ENCODE assay signal across 10 mouse cellular contexts in the genomic region with DNA sequence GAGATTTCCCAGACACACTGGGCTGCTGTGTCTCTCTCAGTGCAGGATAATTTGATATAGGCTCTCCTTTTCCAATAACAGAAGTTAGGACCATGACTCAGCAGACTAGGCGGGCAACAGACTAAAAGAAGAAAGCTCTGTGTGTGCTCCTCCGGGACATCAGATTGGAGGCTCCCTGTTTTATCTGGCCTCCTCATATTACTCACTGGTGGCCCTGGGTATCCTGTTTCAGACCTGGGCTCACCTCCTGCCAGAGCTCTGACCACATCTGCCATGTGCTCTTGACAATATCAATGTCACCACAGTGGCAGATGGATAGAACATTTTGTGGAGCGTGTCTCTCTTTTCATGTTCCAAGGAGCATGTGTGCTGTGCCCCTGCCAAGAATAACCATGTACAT.
DNase-seq lines count a peak whose midpoint lies in the region; ATAC-seq and TF ChIP-seq lines count a peak whose summit lies in the region.
"Had no signal": no experiment of that assay in that cellular context is flagged by ENCODE, and none has a peak within 500 bp of the region (broad histone marks: within the 10 kb centered on the region; RNA-seq: fewer than 3 reads in every experiment).

No protein-coding gene starts in this region.

- no peaks in the 10 kb centered on the region for H3K27me3 ChIP-seq in intestine, embryonic 14.5 days (replicated peaks; ENCODE audit: control insufficient read depth, insufficient read depth, low read length)
- no peaks in the 10 kb centered on the region for H3K27me3 ChIP-seq in intestine, postnatal 0 days (replicated peaks; ENCODE audit: control insufficient read depth, insufficient read depth, low read length)
- H3K27me3 ChIP-seq in limb, embryonic 11.5 days (ENCODE audit: control insufficient read depth, insufficient read depth, low read length): no peaks in the 10 kb centered on the region
- H3K27me3 ChIP-seq: megakaryocyte, embryonic 14.5 days had no signal

- no peak overlapping the region for H3K4me2 ChIP-seq in intestine, embryonic 14.5 days (ENCODE audit: low read length)
- no peak overlapping the region for H3K4me2 ChIP-seq in intestine, postnatal 0 days (replicated peaks; ENCODE audit: low read depth)
- H3K4me2 ChIP-seq in limb, embryonic 11.5 days (ENCODE audit: low read depth, severe bottlenecking): no peak overlapping the region

- no peak overlapping the region for H3K9ac ChIP-seq in intestine, embryonic 14.5 days (ENCODE audit: low read length)
- H3K9ac ChIP-seq in intestine, postnatal 0 days (ENCODE audit: low read depth, low read length): no peak overlapping the region
- no peak overlapping the region for H3K9ac ChIP-seq in limb, embryonic 11.5 days (ENCODE audit: low read length)

- ATAC-seq in intestine, embryonic 14.5 days (replicated peaks; ENCODE audit: low FRiP score, low TSS enrichment, low read depth): peak; percentile 82
- no peak for ATAC-seq in intestine, postnatal 0 days
- ATAC-seq in limb, embryonic 11.5 days (ENCODE audit: insufficient number of reproducible peaks, low FRiP score, low TSS enrichment, low read depth): no peak
- ATAC-seq: forebrain, embryonic 16.5 days had no signal

- no peak overlapping the region for H3K4me3 ChIP-seq in intestine, embryonic 14.5 days (ENCODE audit: low read depth, low read length)
- H3K4me3 ChIP-seq in intestine, postnatal 0 days (ENCODE audit: low read depth, low read length): no peak overlapping the region
- H3K4me3 ChIP-seq in limb, embryonic 11.5 days (ENCODE audit: low read depth, low read length): no peak overlapping the region
- H3K4me3 ChIP-seq: megakaryocyte, embryonic 14.5 days had no signal

- H3K36me3 ChIP-seq in intestine, embryonic 14.5 days (ENCODE audit: control insufficient read depth, insufficient read depth, low read length): no peaks in the 10 kb centered on the region
- H3K36me3 ChIP-seq in intestine, postnatal 0 days (ENCODE audit: control insufficient read depth, insufficient read depth): no peaks in the 10 kb centered on the region
- no peaks in the 10 kb centered on the region for H3K36me3 ChIP-seq in limb, embryonic 11.5 days (ENCODE audit: control insufficient read depth, insufficient read depth, low read length)

- H3K4me1 ChIP-seq in intestine, embryonic 14.5 days (replicated peaks; ENCODE audit: control insufficient read depth, insufficient read depth, low read length): no peaks in the 10 kb centered on the region
- H3K4me1 ChIP-seq in intestine, postnatal 0 days (replicated peaks; ENCODE audit: control insufficient read depth, insufficient read depth, low read length): no peaks in the 10 kb centered on the region
- peaks cover 5% of the 10 kb centered on the region; the same call in 1 of the 2 replicates for H3K4me1 ChIP-seq in limb, embryonic 11.5 days (ENCODE audit: control insufficient read depth, insufficient read depth, low read length)

- H3K27ac ChIP-seq in intestine, embryonic 14.5 days (ENCODE audit: low read depth): no peak overlapping the region
- no peak overlapping the region for H3K27ac ChIP-seq in intestine, postnatal 0 days (ENCODE audit: low read depth, low read length)
- H3K27ac ChIP-seq in limb, embryonic 11.5 days (replicated peaks; ENCODE audit: low read depth, low read length): no peak overlapping the region

- WGBS in intestine, embryonic 14.5 days: 23% methylated on average over 3 of the region's 3 CpGs
- WGBS in intestine, postnatal 0 days: 59% methylated on average over 3 of the region's 3 CpGs
- WGBS in limb, embryonic 11.5 days: 26% methylated on average over 3 of the region's 3 CpGs

- H3K9me3 ChIP-seq in intestine, embryonic 14.5 days (ENCODE audit: control insufficient read depth, low read length): no peaks in the 10 kb centered on the region
- no peaks in the 10 kb centered on the region for H3K9me3 ChIP-seq in intestine, postnatal 0 days (ENCODE audit: control insufficient read depth)
- no peaks in the 10 kb centered on the region for H3K9me3 ChIP-seq in limb, embryonic 11.5 days (ENCODE audit: control insufficient read depth, low read length)

- DNase-seq in intestine, embryonic 14.5 days (ENCODE audit: low spot score): no peak
- peak; percentile 56 for DNase-seq in embryo, embryonic 10.5 days (ENCODE audit: low spot score)
- peak; percentile 50 for DNase-seq in heart, adult 8-10 months (ENCODE audit: low spot score)
- DNase-seq in limb, embryonic 11.5 days (ENCODE audit: low spot score): peak; percentile 50
- DNase-seq in T-cell, adult 2 months (ENCODE audit: low spot score): no peak
- no peak for DNase-seq in thymus, postnatal 14 days
- DNase-seq in cerebellum, adult 8-10 months: no peak

- TF ChIP-seq CTCF in intestine, postnatal 0 days (IDR thresholded peaks at IDR 0.05; ENCODE audit: low read depth): no peak

Comparison
In these comparisons a context has a peak if more than half of its experiments do, and no peak if none do; other contexts are left out.
1. DNase-seq: peak in embryo, embryonic 10.5 days (single experiment), heart, adult 8-10 months (single experiment) and limb, embryonic 11.5 days (single experiment); none in intestine, embryonic 14.5 days (single experiment), T-cell, adult 2 months (single experiment), thymus, postnatal 14 days (single experiment) and cerebellum, adult 8-10 months (single experiment).